Mouse (Mus musculus) heart, postnatal 0 days (tissue): ENCODE results near the gene Fbxl13. TPM values are rescaled to one million over a fixed set of nuclear protein-coding genes. Genes with fewer than 3 reads are reported as not detected.
A peak's percentile ranks its signal among the peaks of the same experiment; 100 is the strongest.

Experiments used
- ATAC-seq: fragments of 200-750 bp; cut with Nextera tagmentation; 2 replicates; pipeline ENCODE4 v1.8.0; 2017; ENCODE audit warnings: low read depth, moderate number of reproducible peaks, moderate library complexity; ENCODE audit not compliant: insufficient read depth
- DNase-seq: peaks from one replicate; pipeline ENCODE4 v3.0.0-alpha.2; 2016; ENCODE audit warnings: low spot score
- H3K27ac ChIP-seq: fragments of 300-500 bp; sonication (generic); 2 replicates; pipeline ENCODE4 v1.5.1; 2014; ENCODE audit warnings: low read depth, mild to moderate bottlenecking
- H3K27me3 ChIP-seq: fragments of 300-500 bp; sonication (generic); 2 replicates; pipeline ENCODE4 v1.6.1; 2014; ENCODE audit warnings: low read length, mixed read lengths; ENCODE audit not compliant: control insufficient read depth, insufficient read depth
- H3K36me3 ChIP-seq: fragments of 300-500 bp; sonication (generic); replicated peaks from 2 replicates; pipeline ENCODE4 v1.6.1; 2014; ENCODE audit warnings: low read length, mixed read lengths; ENCODE audit not compliant: control insufficient read depth, insufficient read depth
- H3K4me1 ChIP-seq: fragments of 300-500 bp; sonication (generic); 2 replicates; pipeline ENCODE4 v1.6.1; 2014; ENCODE audit warnings: antibody characterized with exemption; ENCODE audit not compliant: control insufficient read depth, insufficient read depth
- H3K4me2 ChIP-seq: fragments of 300-500 bp; sonication (generic); 2 replicates; pipeline ENCODE4 v1.6.1; 2014; ENCODE audit warnings: low read depth, mild to moderate bottlenecking, low read length, moderate library complexity
- H3K4me3 ChIP-seq: fragments of 300-500 bp; sonication (generic); 2 replicates; pipeline ENCODE4 v1.5.1; 2014; ENCODE audit warnings: low read depth, low read length
- H3K9ac ChIP-seq: fragments of 300-500 bp; sonication (generic); replicated peaks from 2 replicates; pipeline ENCODE4 v1.6.1; 2014; ENCODE audit warnings: low read depth, low read length, mixed read lengths
- H3K9me3 ChIP-seq: fragments of 300-500 bp; sonication (generic); replicated peaks from 2 replicates; pipeline ENCODE4 v1.6.1; 2016; ENCODE audit warnings: low read length; ENCODE audit not compliant: control insufficient read depth
- CTCF ChIP-seq: IDR thresholded peaks from 2 replicates; pipeline ENCODE4 v1.5.1; 2016; ENCODE audit warnings: antibody characterized with exemption, control low read depth, low read depth
- EP300 ChIP-seq: IDR thresholded peaks from 2 replicates; pipeline ENCODE4 v1.6.1; 2016; ENCODE audit warnings: antibody characterized with exemption, low read depth
- WGBS: fragments of 180-500 bp; shearing (Covaris S2); extraction: QIAGEN DNeasy Blood & Tissue Kit; methylation state at CpG from one replicate; pipeline ENCODE4 v1.1.7; 2014; 5-methylcytosine and 5-hydroxymethylcytosine counted together
- polyA plus RNA-seq: library from polyadenylated mRNA; unstranded; fragments of >200 nt; fragmentation: Nextera tagmentation; extraction: Ambion mirVana; gene quantifications from 2 replicates; pipeline ENCODE4 v1.2.1, GENCODE M21; 2015
- total RNA-seq: library from RNA; depleted of rRNA; stranded (reverse); fragments of >200 nt; gene quantifications from 2 replicates; pipeline ENCODE4 v1.2.3, GENCODE M21; 2014; ENCODE audit warnings: low replicate concordance

The Fbxl13 gene
- total and polyA plus RNA-seq, 2 experiments from 2014 or later: 0.15 TPM; not detected in 1

GRCm38 (mm10) chr5:21675494-21675893 is 30.1 kb upstream of the Fbxl13 start:
- peaks cover 17% of the 10 kb centered on the region for H3K36me3 ChIP-seq
- 89% methylated on average over 23 of the region's 23 CpGs for WGBS
- H3K4me3 ChIP-seq: no peak overlapping the region

DNA sequence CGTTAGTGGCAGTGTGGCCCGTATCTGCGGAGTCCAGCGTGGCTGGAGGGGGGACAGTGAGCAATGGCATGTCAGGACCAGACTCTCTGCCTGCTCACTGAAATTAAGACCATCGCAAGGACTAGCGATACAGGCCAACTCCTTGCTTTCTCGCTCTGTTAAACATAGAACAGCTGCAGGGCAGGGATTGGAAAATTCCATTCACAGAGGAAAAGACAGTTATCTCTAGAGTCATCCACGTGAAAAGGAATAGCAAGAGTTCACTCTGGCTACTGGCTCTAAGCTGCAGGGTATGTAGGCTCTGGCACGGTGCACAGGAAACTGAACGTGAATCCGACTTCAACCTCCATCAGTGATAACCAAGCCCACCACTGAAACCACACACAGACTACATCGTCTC is 29.6 kb upstream of the Fbxl13 start:
- Histone ChIP-seq H3K9me3 (no peaks in the 10 kb centered on the region), H3K4me2 (no peak overlapping the region), H3K36me3 (peaks cover 17% of the 10 kb centered on the region), H3K27me3 (no peaks in the 10 kb centered on the region), H3K9ac (no peak overlapping the region), H3K27ac (no peak overlapping the region), H3K4me3 (no peak overlapping the region), H3K4me1 (no peaks in the 10 kb centered on the region)
- ATAC-seq (no peak), DNase-seq (no peak)
- TF ChIP-seq EP300 (no peak), CTCF (no peak)
- 62% methylated on average over 12 of the region's 12 CpGs for WGBS

More at GRCm38 (mm10) chr5:21675494-21675893, 30.1 kb upstream of the Fbxl13 start:
- Histone ChIP-seq H3K4me1 (0 out of 2 replicates have a peak, but pooled peaks cover under 1% of the 10 kb centered on the region), H3K27ac (no peak overlapping the region), H3K9me3 (no peaks in the 10 kb centered on the region), H3K27me3 (no peaks in the 10 kb centered on the region), H3K9ac (no peak overlapping the region), H3K4me2 (no peak overlapping the region)
- no peak for ATAC-seq
- TF ChIP-seq EP300 (no peak), CTCF (no peak)
- no peak for DNase-seq

- DNase-seq (no peak), ATAC-seq (no peak)
- H3K27ac ChIP-seq: no peak overlapping the region
- no peaks in the 10 kb centered on the region for H3K27me3 ChIP-seq
- WGBS: 84% methylated on average over 9 of the region's 9 CpGs
- peaks cover 17% of the 10 kb centered on the region for H3K36me3 ChIP-seq
- H3K4me1 ChIP-seq: no peaks in the 10 kb centered on the region
- H3K9ac ChIP-seq: no peak overlapping the region
- TF ChIP-seq EP300: no peak
- TF ChIP-seq CTCF: no peak
- no peak overlapping the region for H3K4me2 ChIP-seq
- no peak overlapping the region for H3K4me3 ChIP-seq
- no peaks in the 10 kb centered on the region for H3K9me3 ChIP-seq
Measured at GRCm38 (mm10) chr5:21673742-21674141, 28.3 kb upstream of the Fbxl13 start.

DNA sequence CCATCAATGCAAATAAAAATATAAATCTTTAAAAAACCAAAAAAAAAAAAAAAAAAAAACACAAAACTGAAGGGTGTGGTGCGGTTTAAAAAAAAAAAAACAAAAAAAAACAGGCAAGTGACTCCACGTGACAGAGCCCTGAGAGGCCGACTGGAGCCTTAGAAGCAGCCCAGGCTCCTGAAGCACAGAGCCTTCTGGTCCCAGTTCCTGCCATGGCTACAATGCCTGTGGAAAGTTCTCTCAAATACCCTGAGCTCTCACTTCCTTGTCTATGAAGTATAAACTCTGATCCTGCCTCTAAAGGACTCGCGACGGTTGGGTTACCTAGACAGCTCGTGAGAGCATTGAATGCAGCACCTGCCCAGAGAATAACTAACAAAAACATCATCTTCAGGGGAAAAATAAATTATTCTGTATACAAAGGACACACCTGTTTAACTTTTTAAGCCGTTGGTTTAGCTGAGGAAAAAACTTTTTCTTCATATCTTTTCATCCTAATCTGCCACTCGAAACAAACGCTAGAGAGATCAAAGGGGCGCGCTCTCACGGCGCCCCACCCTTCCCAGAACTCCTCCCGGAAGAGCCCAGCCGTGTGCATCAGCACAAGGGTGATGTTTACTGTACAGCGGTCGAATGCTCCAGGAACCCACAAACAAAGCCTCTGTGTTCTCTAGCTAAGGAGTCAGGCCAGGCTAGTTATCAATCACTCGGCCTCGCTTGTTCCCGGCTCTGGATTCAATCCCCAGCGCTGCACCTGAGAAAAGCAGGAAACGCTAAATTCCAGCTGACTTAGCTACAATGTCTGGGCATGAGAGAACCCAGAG is 27.6 kb upstream of the Fbxl13 start:
- Histone ChIP-seq H3K4me1 (no peaks in the 10 kb centered on the region), H3K9ac (no peak overlapping the region), H3K9me3 (no peaks in the 10 kb centered on the region), H3K27me3 (no peaks in the 10 kb centered on the region), H3K27ac (no peak overlapping the region), H3K4me2 (peak overlapping the region; percentile 31; the same call in 1 of the 2 replicates), H3K4me3 (peak overlapping the region; percentile 4; the same call in 1 of the 2 replicates), H3K36me3 (peaks cover 13% of the 10 kb centered on the region)
- TF ChIP-seq CTCF: no peak
- no peak for TF ChIP-seq EP300
- WGBS: 55% methylated on average over 23 of the region's 23 CpGs
- ATAC-seq (no peak), DNase-seq (no peak)

- Histone ChIP-seq H3K4me1 (no peaks in the 10 kb centered on the region), H3K27ac (no peak overlapping the region), H3K4me2 (no peak overlapping the region), H3K9me3 (no peaks in the 10 kb centered on the region), H3K4me3 (no peak overlapping the region), H3K36me3 (peaks cover 2% of the 10 kb centered on the region; the same call in 1 of the 2 replicates), H3K27me3 (no peaks in the 10 kb centered on the region), H3K9ac (no peak overlapping the region)
- ATAC-seq (no peak), DNase-seq (no peak)
- no peak for TF ChIP-seq EP300
- no peak for TF ChIP-seq CTCF
- 83% methylated on average over 2 of the region's 2 CpGs for WGBS
Measured at GRCm38 (mm10) chr5:21669307-21669706, 23.9 kb upstream of the Fbxl13 start.
